Mouse (Mus musculus): ENCODE data around the gene Fbxw7.

Fbxw7 gene

DNA sequence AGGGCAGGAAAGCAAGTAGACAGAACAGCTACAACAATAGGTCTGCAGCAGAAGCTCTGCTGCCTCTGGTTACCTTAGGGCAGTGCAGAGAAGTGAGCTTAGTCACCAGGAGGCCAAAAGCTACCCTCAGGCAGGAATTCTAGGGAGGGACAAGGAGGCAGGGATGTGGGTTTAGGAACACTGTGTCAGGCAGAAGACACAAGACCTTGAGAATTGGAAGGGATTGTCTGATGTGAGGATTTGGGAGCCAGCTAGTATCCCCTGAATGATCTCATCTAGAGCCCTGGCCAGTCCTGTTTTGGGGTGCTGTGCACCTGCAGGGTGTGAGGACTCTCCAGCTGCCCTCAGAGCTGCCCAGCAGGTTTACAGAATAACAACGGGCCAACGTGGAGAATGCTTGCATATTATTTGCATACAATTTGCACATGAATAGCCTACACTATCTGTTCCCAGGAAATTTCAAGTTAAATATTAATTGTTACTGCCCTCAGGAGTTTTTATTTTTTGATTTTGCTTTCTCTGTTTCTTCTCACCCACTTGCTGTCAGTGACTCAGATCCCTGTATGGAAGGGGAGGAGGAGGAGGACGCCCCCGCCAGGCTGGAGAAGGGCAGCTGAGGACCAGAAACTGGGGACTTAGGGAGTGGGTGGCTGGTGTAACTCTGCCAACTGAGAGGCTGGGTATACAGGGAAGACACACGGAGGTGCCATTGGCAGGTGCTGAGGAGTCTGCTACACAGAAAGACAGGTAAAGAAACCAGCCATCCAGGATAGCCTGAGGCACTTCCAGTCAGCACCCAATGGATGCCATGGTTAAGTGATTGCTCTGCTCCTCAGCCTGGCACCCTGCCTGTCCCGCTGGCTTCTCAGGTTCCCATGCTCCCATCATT lies 210.0 kb downstream of the Fbxw7 start:
- DNase-seq (ENCODE audit: low read depth, low spot score), result no peak
